Mouse (Mus musculus) megakaryocyte progenitor cell, adult 5-6 weeks (primary cell): ENCODE results near the gene Gm17304. TPM values are rescaled to one million over a fixed set of nuclear protein-coding genes. Genes with fewer than 3 reads are reported as not detected.

Experiments used
- ATAC-seq: replicated peaks from 2 replicates; pipeline ENCODE4 v1.8.0; 2016; ENCODE audit warnings: mild to moderate bottlenecking, moderate TSS enrichment, inconsistent platforms; ENCODE audit not compliant: poor library complexity
- total RNA-seq, 2 experiments: library from RNA; stranded (forward) in 1 of 2; stranded (reverse) in 1 of 2; fragments of 157-497, 149-512 nt in 1 of 2; fragments of 200-1000 nt in 1 of 2; gene quantifications; 2 replicates each; pipeline versions ENCODE4 v1.2.3 to v1.2.4; 2015 to 2017

Gene Gm17304
- total RNA-seq, 2 experiments from 2014 or later: not detected

GRCm38 (mm10) chr5:106622193-106622592 is 13.3 kb downstream of the Gm17304 start:
- no peak for ATAC-seq

- ATAC-seq: no peak
Observed at GRCm38 (mm10) chr5:106623337-106623736, 14.4 kb downstream of the Gm17304 start.

- ATAC-seq: no peak
Observed at GRCm38 (mm10) chr5:106628369-106629149, 19.7 kb downstream of the Gm17304 start.

GRCm38 (mm10) chr5:106636423-106636946 is 27.6 kb downstream of the Gm17304 start:
- ATAC-seq: no peak

- ATAC-seq: no peak
Observed at GRCm38 (mm10) chr5:106639627-106640026, 30.7 kb downstream of the Gm17304 start.

- no peak for ATAC-seq
Observed at GRCm38 (mm10) chr5:106640235-106640809, 31.4 kb downstream of the Gm17304 start.

- ATAC-seq: no peak
Observed at GRCm38 (mm10) chr5:106641876-106642275, 33.0 kb downstream of the Gm17304 start.

GRCm38 (mm10) chr5:106643434-106643833 is 34.5 kb downstream of the Gm17304 start:
- 0 out of 2 replicates have a peak, but pooled peaks have one; percentile 14 for ATAC-seq

- ATAC-seq: 0 out of 2 replicates have a peak, but pooled peaks have one; percentile 49
Observed at GRCm38 (mm10) chr5:106649441-106649840, 40.5 kb downstream of the Gm17304 start.

- peak; percentile 40 for ATAC-seq
Observed at GRCm38 (mm10) chr5:106649995-106650394, 41.1 kb downstream of the Gm17304 start.

GRCm38 (mm10) chr5:106652220-106652753 is 43.4 kb downstream of the Gm17304 start:
- no peak for ATAC-seq

- no peak; the same call in 1 of the 2 replicates for ATAC-seq
Observed at GRCm38 (mm10) chr5:106652790-106653328, 44.0 kb downstream of the Gm17304 start.

Other genes with a start within 250 kb of the Gm17304 start
- gene Barhl2, start 150.9 kb upstream of the Gm17304 start, total RNA-seq (2015): not detected in 2 replicates
- not detected in 2 replicates for gene Barhl2, start 150.9 kb upstream of the Gm17304 start, total RNA-seq (2017)
- gene Zfp644, start 88.2 kb downstream of the Gm17304 start, total RNA-seq (2015): 73.1 and 92.7 TPM in 2 replicates
- gene Zfp644, start 88.2 kb downstream of the Gm17304 start, total RNA-seq (2017): 67.8 and 79.0 TPM in 2 replicates